Mouse (Mus musculus) Muller cell, postnatal 12 days (primary cell): ENCODE results near the gene Acvrl1.

ENCODE experiments used
- DNase-seq: peaks from one replicate; pipeline ENCODE4 v3.0.0-alpha.2; 2015; ENCODE audit errors: inconsistent ontology term

Acvrl1 gene

GRCm38 (mm10) chr15:101167553-101167952 is 39.2 kb downstream of the Acvrl1 start:
- DNase-seq: no peak

DNA sequence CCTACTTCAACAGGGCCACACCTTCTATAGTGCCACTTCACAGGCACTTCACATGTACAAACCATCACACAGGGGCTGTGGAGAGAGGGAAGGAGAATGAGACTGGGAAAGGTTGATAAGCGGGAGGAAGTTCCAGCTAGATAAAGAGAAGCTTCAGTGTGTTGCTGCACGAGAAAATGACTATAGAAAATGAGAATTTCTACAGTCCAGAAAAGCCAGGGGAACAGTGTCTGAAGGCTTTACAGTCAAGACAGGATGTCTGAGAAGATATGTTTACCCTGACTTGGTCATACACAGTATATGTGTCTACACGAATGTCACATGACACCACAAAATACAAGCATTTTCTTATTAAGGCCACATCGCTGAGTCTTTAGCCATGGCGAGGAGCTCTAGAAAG is 41.6 kb downstream of the Acvrl1 start:
- DNase-seq: no peak

DNA sequence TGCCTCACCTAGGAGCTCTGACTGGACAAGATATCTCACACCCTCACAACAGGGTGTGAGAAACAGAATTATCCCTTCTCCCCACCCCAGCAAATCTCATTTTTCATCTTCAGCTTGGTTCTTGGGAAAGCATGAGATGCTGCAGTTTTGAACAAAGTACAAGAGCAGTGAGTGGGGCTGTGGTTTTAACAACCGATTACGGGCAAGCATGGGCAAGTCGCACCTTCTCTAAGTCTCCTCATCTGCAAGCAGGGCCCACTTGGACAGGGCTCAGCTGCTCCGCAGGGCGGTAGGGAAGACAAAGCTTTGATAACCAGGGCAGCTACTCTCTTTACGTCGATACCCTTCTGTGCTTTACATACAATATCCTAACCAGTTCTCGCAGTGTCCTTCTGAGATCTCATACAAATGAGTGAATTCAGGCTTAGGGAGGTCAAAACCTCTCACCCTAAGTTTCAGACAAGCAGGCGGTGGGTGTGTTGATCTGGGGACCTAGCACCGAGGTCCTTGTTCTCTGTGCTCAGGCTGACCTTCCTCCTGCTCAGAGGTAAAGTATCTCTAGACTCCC is 42.2 kb downstream of the Acvrl1 start:
- no peak for DNase-seq

GRCm38 (mm10) chr15:101171272-101171671 is 43.0 kb downstream of the Acvrl1 start:
- no peak for DNase-seq

- no peak for DNase-seq
Observed at GRCm38 (mm10) chr15:101172016-101172415, 43.7 kb downstream of the Acvrl1 start.

GRCm38 (mm10) chr15:101173421-101174211 is 45.3 kb downstream of the Acvrl1 start, which contains the start of gene Acvr1b:
Acvr1b (plus strand) TSS chr15:101174067.
- peak; percentile 97 for DNase-seq

GRCm38 (mm10) chr15:101174294-101175130 is 46.2 kb downstream of the Acvrl1 start:
- DNase-seq: no peak

DNA sequence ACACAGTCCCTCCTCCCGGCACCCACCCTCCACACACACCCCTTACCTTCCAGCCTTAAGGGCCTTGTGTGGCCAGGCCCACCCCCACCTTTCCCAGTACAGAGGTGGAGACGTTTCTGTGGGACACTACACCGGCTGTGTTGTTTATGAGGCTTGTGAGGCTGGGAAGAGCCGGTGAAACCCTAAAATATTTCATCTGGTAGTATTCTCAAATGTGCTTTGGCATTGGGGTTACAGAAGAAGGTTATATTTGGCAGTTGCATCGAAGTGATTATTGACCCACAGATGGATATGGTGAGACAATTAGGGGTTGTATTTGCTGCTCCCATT is 46.8 kb downstream of the Acvrl1 start:
- DNase-seq: no peak

DNA sequence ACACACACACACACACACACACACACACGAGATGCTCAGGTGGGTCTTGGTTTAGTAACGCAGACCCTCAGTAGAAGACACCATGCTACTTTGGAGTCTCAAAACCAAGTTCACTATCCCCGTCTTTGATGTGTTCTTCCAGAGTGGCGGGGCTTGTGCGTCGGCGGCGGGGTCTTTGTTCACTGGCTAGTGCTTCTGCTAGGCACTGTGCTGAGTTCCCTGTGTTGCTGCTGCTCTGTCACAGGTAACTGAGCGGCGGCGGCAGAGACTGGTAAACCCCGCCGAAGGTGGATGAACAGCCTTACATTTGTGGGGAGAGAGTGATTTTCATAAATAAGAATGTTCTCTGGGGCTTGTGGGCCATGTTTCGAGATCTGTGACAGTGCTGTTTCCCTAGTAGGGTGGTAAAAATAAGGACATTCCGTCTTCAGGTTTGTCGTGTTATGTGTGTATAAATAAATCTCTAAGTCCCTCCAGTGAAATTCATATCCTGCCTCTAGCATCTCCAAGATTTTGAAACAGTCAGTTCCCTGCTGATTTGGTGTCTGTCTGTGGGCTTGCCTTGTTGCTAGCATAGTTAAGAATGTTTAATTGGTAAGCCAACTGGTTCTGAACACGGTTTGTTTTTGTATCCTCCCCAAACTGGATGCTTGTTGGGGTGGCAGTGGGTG is 47.4 kb downstream of the Acvrl1 start:
- no peak for DNase-seq

DNA sequence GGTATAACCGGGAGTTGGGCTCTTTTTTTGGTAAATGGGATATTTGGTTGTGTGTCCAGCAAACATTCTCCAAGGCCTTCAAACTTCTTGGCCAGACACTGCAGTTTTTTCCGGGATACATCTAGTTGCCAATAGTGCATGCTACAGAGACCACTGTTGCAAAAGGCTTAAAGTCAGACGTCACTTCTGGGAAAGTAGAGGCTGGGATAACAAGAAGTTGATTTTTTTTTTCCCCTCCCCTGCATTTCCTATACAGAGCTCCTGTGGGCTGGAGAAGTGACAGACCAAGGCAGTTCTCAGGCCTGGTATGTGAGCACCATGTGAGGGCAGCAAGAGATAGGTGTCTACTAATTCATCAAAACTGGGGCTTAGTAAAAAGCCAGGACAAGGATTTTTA is 48.0 kb downstream of the Acvrl1 start:
- no peak for DNase-seq

- DNase-seq: no peak
Observed at GRCm38 (mm10) chr15:101176795-101177691, 48.7 kb downstream of the Acvrl1 start.

DNA sequence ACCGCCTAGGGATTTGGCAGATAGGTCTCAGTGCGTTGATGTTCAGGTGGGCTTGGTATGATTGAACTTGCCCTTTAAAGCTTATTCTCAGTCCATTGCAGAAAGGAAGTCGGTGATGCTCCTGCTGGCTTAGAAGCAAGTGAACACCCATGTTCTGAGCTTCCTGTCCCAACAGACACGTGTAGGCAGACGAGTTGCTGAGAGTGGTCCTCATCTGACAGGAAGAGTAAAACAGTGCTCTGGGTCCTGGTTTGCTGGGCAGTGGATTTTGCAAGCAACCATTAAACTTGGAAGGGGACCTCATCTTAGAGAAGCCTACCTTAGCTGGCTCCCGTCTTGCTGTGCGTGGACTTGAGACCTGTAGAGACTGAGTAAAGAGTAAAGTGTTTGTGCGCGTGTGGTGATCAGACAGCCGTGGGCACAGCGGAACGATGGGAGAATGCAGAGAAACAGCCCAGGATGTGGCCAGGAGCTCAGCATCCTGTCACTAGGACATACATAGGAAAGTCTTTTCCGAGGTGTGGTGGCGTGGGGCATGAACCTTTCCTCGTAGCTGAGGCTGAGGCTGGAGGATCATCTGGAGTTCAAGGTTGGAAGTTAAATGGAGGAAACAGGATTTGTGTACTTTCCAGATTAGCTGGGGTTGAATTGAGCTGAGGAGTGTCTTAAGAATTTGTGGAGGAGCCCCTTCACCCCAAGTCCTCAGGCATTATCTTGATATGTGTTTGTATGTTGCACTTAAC is 52.2 kb downstream of the Acvrl1 start:
- no peak for DNase-seq

DNA sequence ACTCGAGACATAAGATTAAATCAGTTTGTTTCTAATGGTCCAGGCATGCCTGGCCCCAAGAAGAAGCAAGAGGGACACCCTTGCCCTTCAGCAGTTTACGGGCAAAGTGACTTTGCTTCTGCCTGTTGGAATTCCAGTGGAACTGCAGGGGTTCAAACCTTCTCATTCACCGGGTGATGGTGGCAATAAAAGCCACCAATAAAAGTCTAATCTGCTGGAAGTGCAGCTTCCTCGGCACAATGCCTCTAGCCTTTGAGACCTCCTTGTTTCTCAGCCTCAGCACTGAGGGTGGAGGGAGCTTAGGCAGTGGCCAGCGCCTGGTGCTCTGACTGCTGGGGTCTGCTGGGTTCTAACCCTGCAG is 52.8 kb downstream of the Acvrl1 start:
- DNase-seq: no peak

GRCm38 (mm10) chr15:101181500-101181899 is 53.2 kb downstream of the Acvrl1 start:
- no peak for DNase-seq

GRCm38 (mm10) chr15:101182676-101183075 is 54.4 kb downstream of the Acvrl1 start:
- no peak for DNase-seq

- DNase-seq: no peak
Observed at GRCm38 (mm10) chr15:101184300-101184699, 56.0 kb downstream of the Acvrl1 start.

DNA sequence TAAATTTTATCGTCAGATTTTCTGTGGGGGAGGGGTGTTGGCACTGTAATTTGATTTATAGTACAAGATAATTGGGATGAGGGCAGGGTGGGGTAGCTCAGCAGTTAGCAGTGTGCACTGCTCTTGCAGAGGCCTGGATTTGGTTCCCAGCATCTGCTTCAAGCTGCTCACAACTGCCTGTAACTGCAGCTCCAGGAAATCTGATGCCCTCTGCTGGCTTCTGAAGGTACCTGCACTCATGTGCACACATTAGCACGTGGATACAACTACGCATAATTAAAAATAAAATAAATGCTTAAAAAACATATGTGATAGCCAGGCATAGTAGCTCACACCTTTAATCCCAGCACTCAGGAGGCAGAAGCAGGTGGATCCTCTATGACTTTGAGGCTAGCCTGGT is 57.2 kb downstream of the Acvrl1 start:
- DNase-seq: no peak

GRCm38 (mm10) chr15:101187907-101188306 is 59.6 kb downstream of the Acvrl1 start:
- DNase-seq: no peak

- no peak for DNase-seq
Observed at GRCm38 (mm10) chr15:101189981-101190761, 61.8 kb downstream of the Acvrl1 start.

GRCm38 (mm10) chr15:101190762-101191150 is 62.4 kb downstream of the Acvrl1 start:
- DNase-seq: no peak
